Mouse (Mus musculus) lung, postnatal 0 days (tissue): ENCODE measurements around the gene Ccr7. TPM values are rescaled to one million over a fixed set of nuclear protein-coding genes. Genes with fewer than 3 reads are reported as not detected.

Source experiments
- ATAC-seq: fragments of 200-750 bp; cut with Nextera tagmentation; 2 replicates; pipeline ENCODE4 v1.8.0; 2017; ENCODE audit warnings: moderate library complexity
- DNase-seq: peaks from one replicate; pipeline ENCODE4 v3.0.0-alpha.2; 2016; ENCODE audit warnings: low spot score
- H3K27ac ChIP-seq: fragments of 300-500 bp; sonication (generic); 2 replicates; pipeline ENCODE4 v1.5.1; 2014; ENCODE audit warnings: antibody characterized with exemption, mild to moderate bottlenecking, low read length, mixed read lengths
- H3K27me3 ChIP-seq: fragments of 300-500 bp; sonication (generic); replicated peaks from 2 replicates; pipeline ENCODE4 v1.6.1; 2014; ENCODE audit warnings: low read length, mixed read lengths; ENCODE audit not compliant: insufficient read depth
- H3K36me3 ChIP-seq: fragments of 300-500 bp; sonication (generic); 2 replicates; pipeline ENCODE4 v1.6.1; 2014; ENCODE audit warnings: low read length, mixed read lengths; ENCODE audit not compliant: insufficient read depth
- H3K4me1 ChIP-seq: fragments of 300-500 bp; sonication (generic); 2 replicates; pipeline ENCODE4 v1.6.1; 2014; ENCODE audit warnings: antibody characterized with exemption, low read depth, low read length, mixed read lengths; ENCODE audit not compliant: insufficient read depth
- H3K4me2 ChIP-seq: fragments of 300-500 bp; sonication (generic); replicated peaks from 2 replicates; pipeline ENCODE4 v1.6.1; 2014; ENCODE audit warnings: low read depth, mild to moderate bottlenecking, low read length, moderate library complexity, mixed read lengths
- H3K4me3 ChIP-seq: fragments of 300-500 bp; sonication (generic); 2 replicates; pipeline ENCODE4 v1.5.1; 2014; ENCODE audit warnings: low read depth, low read length
- H3K9ac ChIP-seq: fragments of 300-500 bp; sonication (generic); replicated peaks from 2 replicates; pipeline ENCODE4 v1.6.1; 2014; ENCODE audit warnings: low read depth, mild to moderate bottlenecking
- H3K9me3 ChIP-seq: fragments of 300-500 bp; sonication (generic); 2 replicates; pipeline ENCODE4 v1.6.1; 2016; ENCODE audit warnings: low read length, mixed read lengths
- CTCF ChIP-seq: IDR thresholded peaks from 2 replicates; pipeline ENCODE4 v1.5.1; 2016; ENCODE audit warnings: antibody characterized with exemption, mild to moderate bottlenecking
- EP300 ChIP-seq: IDR thresholded peaks from 2 replicates; pipeline ENCODE4 v1.6.1; 2016; ENCODE audit warnings: antibody characterized with exemption, mild to moderate bottlenecking, control low read depth
- WGBS: fragments of 180-500 bp; shearing (Covaris S2); extraction: QIAGEN DNeasy Blood & Tissue Kit; methylation state at CpG from one replicate; pipeline ENCODE4 v1.1.7; 2014; 5-methylcytosine and 5-hydroxymethylcytosine counted together
- polyA plus RNA-seq: library from polyadenylated mRNA; unstranded; fragments of >200 nt; fragmentation: Nextera tagmentation; extraction: Ambion mirVana; gene quantifications from 2 replicates; pipeline ENCODE4 v1.2.1, GENCODE M21; 2015

Ccr7 gene
- polyA plus RNA-seq, 1 experiment from 2014 or later, result 0.69 TPM

- Histone ChIP-seq H3K4me1 (peaks cover 5% of the 10 kb centered on the region; the same call in 1 of the 2 replicates), H3K4me2 (no peak overlapping the region), H3K27ac (peak overlapping the region; percentile 20; the same call in 1 of the 2 replicates), H3K27me3 (no peaks in the 10 kb centered on the region), H3K4me3 (no peak overlapping the region), H3K36me3 (no peaks in the 10 kb centered on the region), H3K9ac (no peak overlapping the region), H3K9me3 (no peaks in the 10 kb centered on the region)
- WGBS, result 45% methylated on average over 20 of the region's 20 CpGs
- DNase-seq, result no peak
- no peak for TF ChIP-seq EP300
- TF ChIP-seq CTCF, result no peak
- no peak for ATAC-seq
These were observed 34.2 kb downstream of the Ccr7 start for GRCm38 (mm10) chr11:99120524-99121217.

GRCm38 (mm10) chr11:99118963-99119362, 35.9 kb downstream of the Ccr7 start:
- H3K9me3 ChIP-seq, result no peaks in the 10 kb centered on the region
- no peaks in the 10 kb centered on the region for H3K27me3 ChIP-seq
- no peak overlapping the region for H3K9ac ChIP-seq
- ATAC-seq, result no peak
- H3K4me2 ChIP-seq, result no peak overlapping the region
- 86% methylated on average over 7 of the region's 7 CpGs for WGBS
- no peaks in the 10 kb centered on the region for H3K36me3 ChIP-seq
- H3K4me3 ChIP-seq, result no peak overlapping the region
- peaks cover 5% of the 10 kb centered on the region; the same call in 1 of the 2 replicates for H3K4me1 ChIP-seq
- no peak for TF ChIP-seq EP300
- no peak for TF ChIP-seq CTCF
- no peak overlapping the region for H3K27ac ChIP-seq
- no peak for DNase-seq

GRCm38 (mm10) chr11:99118420-99118819, 36.5 kb downstream of the Ccr7 start:
- Histone ChIP-seq H3K9me3 (no peaks in the 10 kb centered on the region), H3K4me1 (peaks cover 5% of the 10 kb centered on the region; the same call in 1 of the 2 replicates), H3K36me3 (no peaks in the 10 kb centered on the region), H3K27ac (no peak overlapping the region), H3K27me3 (no peaks in the 10 kb centered on the region), H3K9ac (no peak overlapping the region), H3K4me3 (no peak overlapping the region), H3K4me2 (no peak overlapping the region)
- ATAC-seq, result no peak
- no peak for DNase-seq
- WGBS, result 95% methylated on average over 1 of the region's 1 CpGs
- TF ChIP-seq CTCF, result no peak; the same call in 1 of the 2 replicates
- no peak for TF ChIP-seq EP300

GRCm38 (mm10) chr11:99117907-99118306, 37.0 kb downstream of the Ccr7 start:
- no peak for ATAC-seq
- no peak for DNase-seq
- Histone ChIP-seq H3K4me1 (peaks cover 8% of the 10 kb centered on the region; the same call in 1 of the 2 replicates), H3K27ac (no peak overlapping the region), H3K27me3 (no peaks in the 10 kb centered on the region), H3K36me3 (no peaks in the 10 kb centered on the region), H3K4me2 (no peak overlapping the region), H3K9me3 (no peaks in the 10 kb centered on the region), H3K9ac (no peak overlapping the region), H3K4me3 (no peak overlapping the region)
- no peak for TF ChIP-seq CTCF
- TF ChIP-seq EP300, result no peak
- WGBS, result 83% methylated on average over 7 of the region's 7 CpGs

DNA sequence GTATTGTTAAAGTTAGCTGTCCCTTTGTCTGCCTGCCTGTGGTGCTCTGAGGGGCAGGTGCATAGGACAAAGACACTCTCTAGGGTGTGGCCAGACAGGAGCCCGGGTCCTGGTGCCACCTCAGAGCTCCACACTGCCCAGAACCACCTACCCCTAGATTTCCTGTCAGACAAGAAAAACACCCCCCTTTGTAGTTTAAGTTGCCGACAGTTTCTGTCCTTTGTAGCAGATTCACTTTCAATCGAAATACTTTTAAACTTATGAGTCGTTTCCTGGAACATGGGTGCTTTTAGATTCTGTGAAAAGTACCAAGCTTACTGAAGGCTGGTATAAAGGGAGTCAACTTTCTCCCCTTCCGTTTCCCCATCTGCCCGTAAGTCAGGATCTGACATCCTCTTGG, 38.9 kb downstream of the Ccr7 start:
- Histone ChIP-seq H3K4me2 (no peak overlapping the region), H3K4me1 (peaks cover 8% of the 10 kb centered on the region; the same call in 1 of the 2 replicates), H3K9ac (no peak overlapping the region), H3K9me3 (no peaks in the 10 kb centered on the region), H3K27me3 (no peaks in the 10 kb centered on the region), H3K4me3 (no peak overlapping the region), H3K36me3 (no peaks in the 10 kb centered on the region), H3K27ac (no peak overlapping the region)
- no peak for ATAC-seq
- TF ChIP-seq CTCF, result no peak
- no peak for TF ChIP-seq EP300
- DNase-seq, result no peak
- WGBS, result 51% methylated on average over 6 of the region's 6 CpGs

GRCm38 (mm10) chr11:99113111-99113510, 41.8 kb downstream of the Ccr7 start:
- DNase-seq, result peak; percentile 30

More at GRCm38 (mm10) chr11:99113111-99113510, 41.8 kb downstream of the Ccr7 start:
- H3K27ac ChIP-seq, result no peak overlapping the region; the same call in 1 of the 2 replicates
- ATAC-seq, result no peak
- WGBS, result 12% methylated on average over 3 of the region's 3 CpGs
- no peak overlapping the region for H3K4me2 ChIP-seq
- H3K36me3 ChIP-seq, result no peaks in the 10 kb centered on the region
- no peaks in the 10 kb centered on the region for H3K27me3 ChIP-seq
- H3K4me3 ChIP-seq, result no peak overlapping the region
- TF ChIP-seq EP300 (peak; percentile 25; the same call in 1 of the 2 replicates), CTCF (no peak)
- H3K4me1 ChIP-seq, result 0 out of 2 replicates have a peak, but pooled peaks cover 2% of the 10 kb centered on the region
- H3K9me3 ChIP-seq, result no peaks in the 10 kb centered on the region
- no peak overlapping the region for H3K9ac ChIP-seq
